10 mouse cellular contexts compared by ENCODE assay signal in the genomic region with DNA sequence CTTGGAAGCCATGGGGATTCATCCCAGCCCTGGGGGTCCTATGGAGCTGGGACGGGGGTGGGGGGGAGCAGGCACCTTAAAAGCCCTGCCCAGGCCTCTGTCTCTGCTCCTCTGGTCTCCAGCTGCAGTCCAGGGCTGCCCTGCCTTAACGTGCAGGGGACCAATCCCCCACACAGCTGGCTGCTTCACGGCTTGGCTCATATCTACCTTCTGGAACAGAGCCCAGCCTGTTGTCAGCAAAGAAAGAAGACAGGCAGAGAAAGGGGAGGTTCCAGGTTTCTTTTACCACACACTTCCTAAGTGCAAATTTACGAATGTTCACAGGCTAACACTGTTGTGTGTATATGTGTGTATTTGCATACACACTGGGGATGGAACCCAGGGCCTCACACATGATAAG. TPM values are rescaled to one million over a fixed set of nuclear protein-coding genes. Genes with fewer than 3 reads are reported as not detected.
A peak's percentile ranks its signal among the peaks of the same experiment; 100 is the strongest.
DNase-seq lines count a peak whose midpoint lies in the region; ATAC-seq lines count a peak whose summit lies in the region.
"Had no signal": no experiment of that assay in that cellular context is flagged by ENCODE, and none has a peak within 500 bp of the region (broad histone marks: within the 10 kb centered on the region; RNA-seq: fewer than 3 reads in every experiment).

No protein-coding gene starts in this region.

- H3K9ac ChIP-seq in hindbrain, embryonic 13.5 days: no peak overlapping the region
- H3K9ac ChIP-seq in lung, embryonic 16.5 days (ENCODE audit: low read length): no peak overlapping the region
- H3K9ac ChIP-seq in neural tube, embryonic 14.5 days (replicated peaks; ENCODE audit: low read depth, low read length): no peak overlapping the region
- H3K9ac ChIP-seq: liver, embryonic 13.5 days had no signal

- H3K27me3 ChIP-seq in hindbrain, embryonic 13.5 days: no peaks in the 10 kb centered on the region
- peaks cover 9% of the 10 kb centered on the region; the same call in 1 of the 2 replicates for H3K27me3 ChIP-seq in hindbrain, embryonic 10.5 days (ENCODE audit: insufficient read depth, poor library complexity, severe bottlenecking)
- no peaks in the 10 kb centered on the region; the same call in 1 of the 2 replicates for H3K27me3 ChIP-seq in lung, embryonic 16.5 days (ENCODE audit: control insufficient read depth, insufficient read depth, low read depth, low read length)
- H3K27me3 ChIP-seq in neural tube, embryonic 14.5 days (ENCODE audit: control insufficient read depth, insufficient read depth, low read length): no peaks in the 10 kb centered on the region

- no peak for ATAC-seq in hindbrain, embryonic 13.5 days (ENCODE audit: low FRiP score)
- ATAC-seq in lung, embryonic 16.5 days (ENCODE audit: low read depth): no peak
- ATAC-seq in neural tube, embryonic 14.5 days (ENCODE audit: low read depth): no peak

- H3K4me3 ChIP-seq in hindbrain, embryonic 13.5 days: no peak overlapping the region
- H3K4me3 ChIP-seq in hindbrain, embryonic 10.5 days: no peak overlapping the region
- H3K4me3 ChIP-seq in lung, embryonic 16.5 days (ENCODE audit: low read length): no peak overlapping the region
- H3K4me3 ChIP-seq in neural tube, embryonic 14.5 days (ENCODE audit: low read depth, low read length): no peak overlapping the region
- H3K4me3 ChIP-seq: liver, embryonic 13.5 days had no signal

- H3K27ac ChIP-seq in hindbrain, embryonic 13.5 days: peak overlapping the region; percentile 10; the same call in 1 of the 2 replicates
- H3K27ac ChIP-seq in hindbrain, embryonic 10.5 days: no peak overlapping the region
- H3K27ac ChIP-seq in lung, embryonic 16.5 days (ENCODE audit: low read length): peak overlapping the region; percentile 57
- H3K27ac ChIP-seq in neural tube, embryonic 14.5 days (ENCODE audit: low read depth, low read length): peak overlapping the region; percentile 57; the same call in 1 of the 2 replicates
- H3K27ac ChIP-seq: liver, embryonic 13.5 days had no signal

- peaks cover 39% of the 10 kb centered on the region for H3K4me1 ChIP-seq in hindbrain, embryonic 13.5 days (replicated peaks)
- H3K4me1 ChIP-seq in hindbrain, embryonic 10.5 days (replicated peaks): peaks cover 34% of the 10 kb centered on the region
- peaks cover 41% of the 10 kb centered on the region for H3K4me1 ChIP-seq in lung, embryonic 16.5 days (replicated peaks; ENCODE audit: control insufficient read depth, insufficient read depth, low read length)
- peaks cover 8% of the 10 kb centered on the region for H3K4me1 ChIP-seq in neural tube, embryonic 14.5 days (ENCODE audit: control insufficient read depth, insufficient read depth, low read length)

- no peaks in the 10 kb centered on the region for H3K9me3 ChIP-seq in hindbrain, embryonic 13.5 days
- H3K9me3 ChIP-seq in hindbrain, embryonic 10.5 days: no peaks in the 10 kb centered on the region
- H3K9me3 ChIP-seq in lung, embryonic 16.5 days (ENCODE audit: control insufficient read depth, low read length): no peaks in the 10 kb centered on the region
- H3K9me3 ChIP-seq in neural tube, embryonic 14.5 days (ENCODE audit: control insufficient read depth, low read length): no peaks in the 10 kb centered on the region
- H3K9me3 ChIP-seq: liver, embryonic 13.5 days had no signal

- H3K36me3 ChIP-seq in hindbrain, embryonic 13.5 days: no peaks in the 10 kb centered on the region
- H3K36me3 ChIP-seq in hindbrain, embryonic 10.5 days: no peaks in the 10 kb centered on the region
- H3K36me3 ChIP-seq in lung, embryonic 16.5 days (ENCODE audit: control insufficient read depth, insufficient read depth, low read length): no peaks in the 10 kb centered on the region
- no peaks in the 10 kb centered on the region for H3K36me3 ChIP-seq in neural tube, embryonic 14.5 days (ENCODE audit: control insufficient read depth, insufficient read depth, low read length)
- H3K36me3 ChIP-seq: liver, embryonic 13.5 days had no signal

- H3K4me2 ChIP-seq in hindbrain, embryonic 13.5 days: no peak overlapping the region
- no peak overlapping the region for H3K4me2 ChIP-seq in lung, embryonic 16.5 days (ENCODE audit: low read depth, low read length)
- no peak overlapping the region for H3K4me2 ChIP-seq in neural tube, embryonic 14.5 days (ENCODE audit: low read depth, low read length)
- H3K4me2 ChIP-seq: liver, embryonic 13.5 days had no signal

- 30% methylated on average over 4 of the region's 4 CpGs for WGBS in hindbrain, embryonic 13.5 days
- 45% methylated on average over 4 of the region's 4 CpGs for WGBS in hindbrain, embryonic 10.5 days
- WGBS in lung, embryonic 16.5 days: 11% methylated on average over 4 of the region's 4 CpGs
- WGBS in neural tube, embryonic 14.5 days: 37% methylated on average over 4 of the region's 4 CpGs

- peak; percentile 53 to 79 for DNase-seq in adrenal gland, adult (ENCODE audit: inconsistent age in 2 of 2, low spot score in 1 of 2)
- no peak for DNase-seq in adrenal gland, adult 18-20 months (ENCODE audit: low spot score in 2 of 2)
- DNase-seq in hindbrain, embryonic 10.5 days (ENCODE audit: low spot score): no peak
- DNase-seq in lung, postnatal 14 days: no peak
- no peak for DNase-seq in spleen, postnatal 14 days (ENCODE audit: low spot score in 2 of 2)
- DNase-seq: gastrocnemius, postnatal 36 days; liver, embryonic 13.5 days had no signal

RNA-seq across cellular contexts. Expression of a gene that starts 31.4 kb away (rescaled TPM):
- 100 to 1,000 TPM in 1 of 2 experiments, 10 to 100 TPM in 1; 94.7 to 131 TPM for total RNA-seq in adrenal gland, adult 18-20 months (2021)
- polyA plus RNA-seq in hindbrain, embryonic 13.5 days (2015; fragmentation: Nextera tagmentation; extraction: Ambion mirVana): 39.2 and 39.9 TPM in 2 replicates
- polyA plus RNA-seq in hindbrain, embryonic 10.5 days (2016; fragmentation: Nextera tagmentation; extraction: Ambion mirVana): 6.3 and 13.4 TPM in 2 replicates
- 8.7 and 14.0 TPM in 2 replicates for polyA plus RNA-seq in lung, embryonic 16.5 days (2015; fragmentation: Nextera tagmentation; extraction: Ambion mirVana)
- 75.5 and 77.6 TPM in 2 replicates for polyA plus RNA-seq in neural tube, embryonic 14.5 days (2014; fragmentation: Nextera tagmentation; extraction: Ambion mirVana)

Comparison
In these comparisons a context has a peak if more than half of its experiments do, and no peak if none do; other contexts are left out.
1. DNase-seq: peak in adrenal gland, adult (2 of 2); none in adrenal gland, adult 18-20 months (0 of 2), hindbrain, embryonic 10.5 days (single experiment), lung, postnatal 14 days (single experiment) and spleen, postnatal 14 days (0 of 2).